Mouse (Mus musculus): Measurements from ENCODE around the gene Uba3.

The Uba3 gene

GRCm38 (mm10) chr6:97142611-97143010, 62.8 kb downstream of the Uba3 start:
- DNase-seq (ENCODE audit: low read depth in 1 of 2, low spot score in 2 of 2) = no peak

DNA sequence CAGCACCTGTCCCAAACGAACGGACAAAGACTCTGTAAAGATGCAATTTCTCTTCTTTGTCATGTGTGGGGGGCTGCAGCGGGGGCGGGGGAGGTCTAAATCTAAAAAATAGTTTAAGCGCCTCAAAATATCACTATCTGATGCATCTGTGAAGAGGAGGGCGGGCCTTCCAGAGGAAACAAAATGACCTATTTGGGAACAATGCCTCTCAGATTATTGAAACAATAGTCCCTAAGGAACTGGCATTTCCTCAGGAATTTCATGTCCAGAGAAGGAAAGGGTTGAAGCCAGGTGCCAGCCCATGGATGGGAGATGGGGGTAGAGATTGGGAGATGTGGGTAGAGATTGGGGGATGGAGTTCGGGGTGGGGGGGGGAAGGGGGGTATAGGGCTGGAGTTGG, 63.6 kb downstream of the Uba3 start:
- no peak for DNase-seq (ENCODE audit: low read depth in 1 of 2, low spot score in 2 of 2)
